Mouse (Mus musculus): ENCODE results near the gene Abat.
A peak's percentile ranks its signal among the peaks of the same experiment; 100 is the strongest.

Gene Abat

DNA sequence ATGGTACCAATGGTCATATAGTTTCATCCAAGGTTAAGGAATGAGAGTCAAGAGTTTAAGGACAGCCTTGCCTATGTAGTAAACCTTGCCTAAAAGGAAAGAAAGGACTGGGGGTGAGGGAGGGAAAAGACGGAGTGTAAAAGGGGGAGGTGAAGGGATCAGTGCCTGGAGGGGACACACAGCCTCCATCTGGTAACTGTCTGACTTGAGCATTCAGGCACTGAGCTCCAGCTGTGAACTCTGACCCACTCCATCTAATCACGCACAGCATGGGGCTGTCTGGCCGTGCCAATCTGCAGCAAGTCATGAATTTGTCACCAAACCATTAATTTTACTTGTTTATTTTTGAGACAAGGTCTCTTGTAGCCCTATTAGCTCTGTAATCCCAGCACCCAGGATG, 60.5 kb downstream of the Abat start:
- DNase-seq (ENCODE audit: inconsistent ontology term) = no peak

DNA sequence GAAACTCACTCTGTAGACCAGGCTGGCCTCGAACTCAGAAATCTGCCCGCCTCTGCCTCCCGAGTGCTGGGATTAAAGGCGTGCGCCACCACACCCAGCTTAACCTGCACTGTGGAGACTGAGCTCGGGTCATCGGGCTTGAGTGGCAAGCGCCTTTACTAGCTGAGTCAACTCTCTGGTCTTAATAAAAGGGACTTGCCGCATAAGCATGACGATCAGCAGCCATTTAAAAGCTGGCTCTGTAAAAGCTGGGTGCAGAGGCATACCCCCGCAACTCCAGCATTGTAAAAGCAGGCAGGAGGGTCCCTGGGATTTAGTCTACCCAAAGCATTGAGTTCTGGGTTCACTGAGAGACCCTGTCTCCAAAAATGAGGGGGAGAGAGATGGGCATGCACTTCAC, 61.1 kb downstream of the Abat start:
- no peak for DNase-seq (ENCODE audit: inconsistent ontology term)

DNA sequence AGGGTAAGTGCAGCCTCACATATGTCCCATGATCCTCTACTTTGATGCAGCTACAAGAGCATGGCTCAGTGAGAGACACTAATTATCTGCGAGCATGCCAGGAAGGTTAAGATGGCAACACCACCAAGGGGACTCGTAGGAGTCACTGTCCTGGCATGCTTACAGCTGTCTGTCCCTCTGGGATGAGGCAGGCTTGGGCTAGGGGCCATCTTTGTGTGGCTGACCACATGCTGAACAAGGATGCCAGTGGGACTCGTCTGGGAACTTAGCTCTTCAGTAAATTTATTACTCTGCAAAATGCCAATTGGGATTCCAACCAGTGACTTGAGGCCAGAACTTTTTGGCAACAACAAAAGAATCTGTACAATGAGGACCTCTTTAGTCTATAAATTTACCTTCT, 62.9 kb downstream of the Abat start:
- DNase-seq (ENCODE audit: inconsistent ontology term) = peak; percentile 89

DNA sequence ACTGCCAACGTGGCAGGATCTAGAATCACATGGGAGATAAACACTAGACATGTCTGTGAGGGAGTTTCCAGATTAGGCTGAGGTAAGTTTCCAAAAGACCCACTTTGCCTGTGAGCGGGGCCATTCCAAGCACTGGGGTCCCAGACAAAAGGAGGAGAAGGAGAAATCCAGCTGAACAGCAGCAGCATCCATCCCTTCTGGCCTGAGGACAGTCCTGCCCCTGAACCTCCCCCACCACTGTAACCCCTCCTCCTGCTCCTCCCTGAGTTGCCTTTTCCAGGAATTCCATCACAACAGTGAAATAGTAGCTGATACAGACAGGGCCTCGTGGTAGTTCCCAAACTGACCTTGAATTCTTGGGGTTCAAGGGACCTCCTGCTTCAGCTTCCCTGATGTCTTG, 63.7 kb downstream of the Abat start:
- no peak for DNase-seq (ENCODE audit: inconsistent ontology term)

DNA sequence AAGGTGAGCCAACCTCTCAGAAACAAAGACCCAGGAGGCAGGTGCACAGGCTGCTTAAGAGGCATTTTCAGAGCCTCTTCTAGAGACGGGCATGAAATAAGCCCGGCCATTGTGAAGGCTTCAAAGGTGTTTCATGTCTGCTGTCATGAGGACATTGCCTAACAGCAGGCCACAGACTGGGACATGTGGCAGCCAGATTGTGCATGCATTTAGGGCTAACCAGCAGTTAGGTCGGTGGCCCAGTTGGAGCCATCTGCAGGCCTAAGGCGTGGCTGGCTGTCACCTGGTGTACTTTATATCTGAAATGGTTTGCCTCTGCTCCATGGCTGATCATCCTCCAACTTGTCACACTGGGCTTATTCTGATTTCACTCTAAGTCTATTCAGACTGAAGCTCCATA, 65.1 kb downstream of the Abat start:
- DNase-seq (ENCODE audit: inconsistent ontology term) = no peak

DNA sequence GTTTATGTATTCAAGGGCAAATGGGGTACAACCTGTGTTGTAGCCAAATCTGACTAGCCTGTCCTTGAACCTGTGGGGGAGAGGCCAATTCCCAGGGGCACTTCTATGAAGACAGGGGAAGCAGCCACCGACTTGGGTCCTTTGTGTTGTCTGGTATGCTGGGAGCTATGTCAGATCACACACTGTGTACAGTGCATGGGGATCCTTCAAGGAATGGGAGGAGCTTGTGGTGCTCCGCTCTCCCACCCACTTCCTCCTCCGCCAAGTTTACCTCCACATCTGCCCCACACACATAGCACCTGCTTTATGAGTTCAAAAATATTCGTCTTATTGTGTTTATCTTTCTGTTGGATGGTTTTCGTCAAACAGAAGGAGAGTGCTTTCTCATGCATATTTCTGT, 66.3 kb downstream of the Abat start:
- DNase-seq (ENCODE audit: inconsistent ontology term) = no peak

DNA sequence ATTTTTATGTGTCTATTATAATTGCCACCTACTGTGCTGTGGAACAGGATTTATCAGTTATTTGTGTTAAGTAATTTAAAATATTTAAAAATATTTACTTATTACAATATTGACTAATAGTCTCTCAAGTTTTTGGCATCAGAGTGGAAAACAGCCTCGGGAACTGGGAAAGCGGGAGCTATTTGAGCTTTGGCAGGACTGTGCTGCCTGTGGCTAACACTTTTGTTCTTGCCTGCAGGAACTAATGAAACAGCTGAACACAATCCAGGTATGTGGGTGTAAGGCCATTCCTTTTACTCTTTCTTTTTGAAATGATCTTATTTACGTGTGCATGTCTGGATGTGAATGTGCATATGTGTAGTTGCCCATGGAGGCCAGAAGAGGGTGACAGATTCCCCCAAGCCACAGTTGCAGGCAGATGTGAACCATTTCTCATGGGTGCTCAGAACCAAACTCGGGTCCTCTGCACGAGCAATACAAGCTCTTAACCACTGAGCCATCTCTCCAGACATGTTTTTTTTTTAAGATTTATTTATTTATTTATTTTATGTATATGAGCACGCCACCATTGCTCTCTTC, 68.5 kb downstream of the Abat start:
- DNase-seq (ENCODE audit: inconsistent ontology term) = peak; percentile 60

DNA sequence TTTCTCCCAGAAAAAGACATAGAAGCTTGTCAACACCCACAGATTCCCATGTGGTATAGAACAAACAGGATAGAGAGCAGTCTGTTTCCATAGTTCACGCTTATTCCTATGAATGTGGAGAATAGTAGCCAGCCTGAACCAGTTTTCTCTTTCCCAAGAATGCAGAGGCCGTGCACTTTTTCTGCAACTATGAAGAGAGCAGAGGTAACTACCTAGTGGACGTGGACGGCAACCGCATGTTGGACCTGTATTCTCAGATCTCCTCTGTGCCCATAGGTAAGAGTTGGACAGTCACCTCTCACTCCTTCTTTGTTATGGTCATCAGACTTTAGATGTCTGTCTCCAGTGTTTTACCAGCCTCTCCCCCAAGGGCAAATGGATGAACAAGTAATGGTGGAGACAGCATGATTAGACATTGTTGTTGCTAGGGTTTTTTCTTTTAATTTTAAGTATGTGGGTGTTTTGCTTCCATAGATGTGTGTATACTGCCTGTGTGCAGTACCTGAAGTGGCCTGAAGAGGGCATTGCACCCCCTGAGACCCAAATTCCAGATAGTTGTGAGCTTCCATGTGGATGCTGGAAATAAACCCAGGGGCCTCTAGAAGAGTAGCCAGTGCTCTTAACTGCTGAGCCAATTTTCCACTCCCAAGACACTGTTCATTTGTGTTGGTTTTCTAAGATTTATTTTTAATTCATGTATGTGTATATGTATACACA, 69.5 kb downstream of the Abat start:
- no peak for DNase-seq (ENCODE audit: inconsistent ontology term)

DNA sequence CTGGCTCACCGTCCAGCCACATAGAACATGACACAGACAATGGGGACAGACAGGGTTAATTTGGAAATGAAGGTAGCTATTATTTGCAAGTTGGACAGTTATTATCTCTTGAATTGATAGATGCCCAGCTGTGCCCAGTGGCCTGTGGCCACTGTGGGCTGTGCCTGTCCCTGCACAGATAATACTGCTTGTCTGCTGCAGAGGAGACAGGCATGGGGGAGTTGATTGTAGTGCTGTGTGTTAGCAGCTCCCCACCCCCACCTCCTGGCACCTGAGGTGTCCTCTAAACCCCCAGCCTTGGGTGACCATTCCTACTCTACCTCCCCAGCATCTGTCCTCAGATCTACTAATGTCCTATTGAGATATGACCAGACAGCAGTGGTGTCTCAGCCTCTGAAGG, 71.0 kb downstream of the Abat start:
- no peak for DNase-seq (ENCODE audit: inconsistent ontology term)

DNA sequence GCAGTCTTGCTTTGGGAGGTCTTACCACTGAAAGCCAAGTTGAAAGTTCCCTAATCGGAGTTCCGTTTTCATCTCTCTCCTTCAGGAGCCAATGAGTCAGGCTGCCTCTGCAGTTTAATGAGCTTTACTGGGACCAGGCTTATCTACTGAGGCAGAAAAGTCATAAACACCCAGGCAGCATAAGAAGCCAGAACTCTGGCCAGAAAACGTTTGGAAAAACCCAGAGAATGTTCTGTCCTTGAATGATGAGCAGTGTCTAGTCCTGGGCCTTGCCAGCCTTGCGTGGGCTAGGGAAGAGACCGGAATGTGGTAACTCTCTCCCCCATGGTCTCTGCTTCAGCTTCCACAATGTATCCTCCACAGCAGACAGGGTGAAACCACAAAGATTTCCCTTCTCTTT, 71.8 kb downstream of the Abat start:
- peak; percentile 56 for DNase-seq (ENCODE audit: inconsistent ontology term)

DNA sequence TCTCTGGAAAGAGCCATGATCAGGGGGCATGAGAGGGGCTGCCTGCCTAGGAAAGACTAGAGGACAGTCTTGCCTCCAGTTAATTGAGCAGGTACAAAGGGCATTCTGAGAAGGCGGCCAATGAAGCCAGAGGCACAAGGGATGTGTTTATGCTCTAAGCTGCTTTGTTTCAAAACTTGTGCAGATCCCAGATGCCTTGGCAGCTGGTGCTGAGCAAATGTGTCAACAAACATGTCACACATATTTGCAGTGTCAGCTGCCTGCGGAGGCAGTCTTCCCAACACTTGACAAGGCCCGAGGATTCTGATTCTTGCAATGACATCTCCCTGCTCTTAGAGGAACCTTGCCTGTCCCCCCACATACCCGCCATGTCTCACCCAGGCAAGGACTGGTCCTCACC, 82.2 kb downstream of the Abat start:
- peak; percentile 66 for DNase-seq (ENCODE audit: inconsistent ontology term)

DNA sequence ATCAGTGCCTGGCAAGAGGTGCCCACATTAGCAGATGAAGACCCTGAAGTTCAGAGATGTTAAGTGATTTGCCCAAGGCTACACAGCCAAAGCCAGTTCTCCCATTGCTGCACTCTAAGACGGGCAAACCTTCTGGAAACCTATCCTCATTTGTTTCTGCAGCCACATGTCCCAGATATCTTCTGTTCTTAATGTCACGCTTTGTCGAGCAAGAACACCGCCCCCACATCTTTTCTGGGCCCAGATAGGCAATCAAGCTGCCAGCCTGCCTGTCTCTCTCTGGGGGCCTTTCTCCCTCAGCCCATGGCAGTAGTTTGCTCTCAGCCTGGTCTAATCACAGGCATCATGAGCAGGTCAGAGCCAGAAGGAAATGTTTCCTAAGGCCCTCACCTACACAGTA, 83.1 kb downstream of the Abat start:
- no peak for DNase-seq (ENCODE audit: inconsistent ontology term)

DNA sequence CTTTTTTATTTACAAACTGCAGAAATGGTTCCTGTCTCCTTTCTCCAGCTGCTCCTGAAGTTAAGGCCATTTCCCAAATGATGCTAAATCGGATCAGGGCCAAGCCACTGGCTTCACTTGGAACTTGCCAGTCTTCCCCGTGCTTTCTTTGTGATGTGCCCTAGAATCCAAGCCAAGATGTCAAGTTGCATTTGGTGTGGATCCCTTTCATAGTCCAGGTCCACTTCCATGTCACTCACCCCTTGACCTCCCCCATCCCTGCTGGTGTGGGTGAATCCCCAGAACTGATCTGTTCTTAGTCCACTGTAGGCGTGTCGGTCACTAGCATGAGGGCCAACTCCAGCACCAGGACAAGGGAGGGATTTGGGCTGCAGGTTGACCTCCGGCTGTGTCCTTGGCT, 84.3 kb downstream of the Abat start:
- peak; percentile 75 for DNase-seq (ENCODE audit: inconsistent ontology term)

DNA sequence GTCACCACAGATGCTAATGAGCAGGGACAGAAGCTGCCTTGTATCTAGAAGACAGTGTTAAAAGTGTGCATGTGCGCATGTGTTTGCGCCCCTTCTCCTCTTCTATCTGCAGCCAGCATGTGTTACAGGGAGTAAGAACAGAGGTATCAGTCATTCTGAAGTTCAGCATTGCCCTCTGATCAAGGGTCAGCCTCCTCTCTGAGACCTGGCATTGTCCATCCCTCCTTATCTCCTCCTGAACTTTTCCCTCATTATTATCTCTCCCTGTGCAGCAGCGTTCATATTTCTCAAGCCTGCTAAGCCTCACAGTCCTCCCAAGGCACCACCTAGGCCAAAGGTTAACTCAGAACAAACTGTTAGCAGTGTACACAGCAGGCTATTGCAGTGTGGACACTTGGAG, 90.6 kb downstream of the Abat start:
- DNase-seq (ENCODE audit: inconsistent ontology term) = no peak

DNA sequence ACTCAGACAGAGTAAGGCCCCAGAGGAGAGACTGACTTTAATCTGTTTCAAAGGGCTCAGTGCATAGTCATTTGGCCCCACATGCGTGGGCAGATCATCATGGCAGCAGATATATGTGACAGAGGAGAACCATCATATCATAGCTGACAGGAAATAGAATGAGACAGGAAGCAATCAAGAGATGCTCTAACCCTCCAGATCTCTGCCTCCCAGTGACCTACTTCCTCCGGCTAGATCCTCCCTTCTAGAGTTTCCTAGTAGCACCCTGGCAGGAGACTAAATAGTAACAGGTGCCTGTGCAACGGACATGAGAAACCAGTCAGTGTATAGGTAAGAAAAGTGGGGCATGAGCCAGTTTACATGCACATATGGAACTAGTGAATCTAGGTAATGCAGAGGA, 97.2 kb downstream of the Abat start:
- DNase-seq (ENCODE audit: inconsistent ontology term) = no peak

DNA sequence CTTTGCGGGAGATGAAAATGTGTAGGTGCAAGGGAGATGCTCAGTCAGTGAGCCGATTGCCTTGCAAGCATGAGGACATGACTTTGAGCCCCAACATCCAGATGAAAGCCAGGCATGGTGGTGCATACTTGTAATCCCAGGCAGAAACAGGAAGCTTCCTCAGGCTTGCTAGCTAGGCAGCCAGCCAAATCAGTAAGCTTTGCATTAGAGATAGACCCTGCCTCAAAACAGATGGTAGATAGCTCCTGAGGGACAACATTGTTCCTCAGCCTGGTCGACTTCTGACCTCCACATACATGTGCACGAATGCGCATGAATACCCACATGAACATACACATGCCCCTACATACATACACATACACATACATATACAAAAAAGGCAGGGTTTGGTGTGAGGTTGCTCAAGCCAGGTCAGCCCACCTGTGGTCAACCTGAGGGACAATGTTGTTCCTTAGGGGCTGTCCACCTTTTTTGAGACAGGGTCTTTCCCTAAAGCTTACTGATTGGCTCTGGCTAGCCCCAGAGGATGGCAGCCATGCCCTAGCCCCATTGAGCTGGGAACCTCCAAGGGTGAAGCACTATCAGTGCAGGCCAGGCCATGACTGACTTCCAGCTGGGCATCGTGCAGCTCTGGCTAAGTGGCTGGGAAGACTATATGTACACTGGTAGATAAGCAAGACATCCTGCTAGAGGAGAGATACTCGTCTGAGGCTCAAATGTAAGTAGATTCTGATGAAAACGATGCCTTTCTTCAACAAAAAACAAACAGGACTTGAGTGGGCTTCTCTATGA, 99.2 kb downstream of the Abat start:
- DNase-seq (ENCODE audit: inconsistent ontology term) = no peak

DNA sequence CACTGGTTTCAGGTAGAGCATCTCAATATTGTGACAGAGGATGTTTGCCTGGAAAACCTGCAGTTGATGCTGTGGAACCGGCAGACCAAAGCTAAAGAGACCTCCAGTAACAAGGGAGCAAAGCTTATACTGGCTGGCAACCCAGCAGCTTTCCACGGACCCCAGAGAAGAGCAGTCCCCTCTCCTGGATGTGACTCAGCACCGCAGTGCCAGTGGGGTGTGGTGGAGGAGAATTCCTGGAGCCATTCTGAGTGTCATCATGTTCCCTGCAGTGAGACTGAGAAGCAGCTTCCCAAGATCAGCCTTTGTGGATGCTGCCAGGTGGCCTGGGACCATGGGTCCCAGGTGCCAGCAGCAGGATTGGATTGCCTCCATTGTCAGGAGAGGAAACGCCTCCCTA, 99.8 kb downstream of the Abat start:
- DNase-seq (ENCODE audit: inconsistent ontology term) = no peak

DNA sequence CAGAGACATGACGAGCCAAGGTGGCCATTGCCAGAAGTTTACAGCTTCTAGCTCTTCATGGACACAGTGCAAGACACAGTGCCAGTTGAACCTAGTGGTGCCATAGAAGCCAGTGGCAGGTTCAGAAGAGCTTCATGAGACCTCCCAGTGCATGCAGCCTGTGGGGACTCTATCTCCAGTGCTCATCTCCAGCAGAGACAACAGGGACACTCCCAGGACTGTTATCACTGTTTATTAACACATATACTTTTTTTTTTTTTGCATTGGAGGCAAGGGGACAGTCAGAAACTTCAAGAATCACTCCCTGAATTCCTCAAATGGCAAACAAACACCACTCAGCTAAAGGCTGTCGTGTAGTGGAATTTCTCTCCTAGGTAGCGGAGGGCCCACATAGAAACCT, 100.2 kb downstream of the Abat start:
- no peak for DNase-seq (ENCODE audit: inconsistent ontology term)

DNA sequence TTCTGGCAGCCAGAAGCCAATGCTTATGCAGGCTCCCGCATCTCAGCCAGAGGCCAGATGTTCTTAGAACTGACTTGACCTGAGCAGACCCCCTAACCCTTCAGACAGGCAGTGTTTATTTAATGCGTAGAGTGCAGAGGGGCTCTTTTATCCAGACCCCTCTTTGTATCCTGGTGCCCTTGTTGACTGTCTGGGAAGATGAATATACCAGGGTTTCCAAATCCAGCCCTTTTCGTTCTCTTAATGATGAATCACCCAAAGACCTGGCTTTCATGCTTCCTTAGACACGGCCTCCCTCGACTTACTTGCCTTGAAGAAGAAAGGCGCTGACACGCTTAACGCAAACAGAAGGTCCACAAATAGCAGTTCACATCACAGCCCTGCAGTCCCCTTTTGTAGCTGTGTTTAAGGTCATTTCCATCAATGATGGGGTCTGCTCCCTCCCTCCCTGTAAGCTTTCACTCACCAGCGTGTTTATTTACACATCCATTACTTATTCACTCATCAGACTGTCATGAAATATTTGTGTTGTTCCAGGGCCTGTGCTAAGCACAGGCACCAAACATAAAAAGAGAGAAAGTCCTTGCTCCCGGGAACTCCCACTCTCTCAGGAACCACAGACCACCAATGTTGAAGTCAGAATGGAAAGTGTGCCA, 106.6 kb downstream of the Abat start:
- DNase-seq (ENCODE audit: inconsistent ontology term) = no peak

DNA sequence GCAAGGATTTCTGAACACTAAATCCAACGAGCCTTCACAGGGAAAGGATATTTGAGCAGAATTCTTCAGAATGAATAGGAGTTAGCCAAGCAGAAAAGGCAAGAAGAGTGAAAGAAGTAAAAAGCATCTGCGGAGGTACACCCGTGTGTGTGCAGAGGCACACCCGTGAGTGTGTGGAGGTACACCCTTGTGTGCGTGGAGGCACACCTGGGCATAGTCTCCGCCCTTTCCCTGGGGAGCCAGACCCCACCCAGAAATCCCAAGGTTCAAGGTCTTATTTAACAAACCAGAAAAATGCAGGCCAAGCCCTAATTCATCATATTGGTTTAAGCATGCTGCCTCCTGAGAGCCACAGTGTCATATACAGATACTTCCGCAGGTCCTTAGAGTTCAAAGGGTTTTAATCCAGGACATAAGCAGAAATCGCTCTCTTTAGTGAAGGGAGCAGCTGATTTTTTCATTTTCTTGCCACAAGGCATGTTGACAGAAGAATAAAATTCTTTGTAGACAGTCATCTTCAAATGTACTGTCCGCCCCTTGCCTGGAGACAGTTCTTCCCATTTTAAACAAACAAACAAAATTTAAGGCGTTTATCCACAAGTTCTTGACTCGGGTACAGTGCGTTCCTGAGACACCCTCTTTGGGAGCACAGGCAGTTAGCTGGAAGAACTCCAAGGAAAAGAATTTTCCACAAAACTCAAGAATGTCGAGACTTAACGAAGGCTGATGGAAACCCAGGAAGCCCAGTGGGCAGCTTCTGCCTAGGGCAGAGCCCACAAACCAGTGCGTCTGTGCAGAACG, 107.3 kb downstream of the Abat start:
- DNase-seq (ENCODE audit: inconsistent ontology term) = no peak

DNA sequence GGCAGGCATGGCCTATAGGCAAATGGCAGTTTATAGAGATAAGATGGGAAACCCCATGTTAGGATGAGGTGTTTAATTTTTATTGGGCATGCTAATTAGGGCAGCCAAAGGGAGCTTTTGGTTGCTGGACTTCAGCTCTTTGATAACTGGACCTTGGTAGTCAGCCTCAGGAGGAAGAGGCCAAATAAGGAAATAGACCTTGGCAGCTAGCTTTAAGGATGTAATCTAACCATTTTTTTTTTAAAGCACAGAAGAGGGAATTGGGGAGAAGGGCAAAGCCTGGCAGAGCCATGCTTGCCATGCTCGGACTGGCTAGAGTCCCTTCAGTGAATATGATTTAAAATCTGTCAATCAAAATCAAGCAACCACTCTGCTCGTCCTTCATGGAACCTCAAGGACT, 117.2 kb downstream of the Abat start:
- no peak for DNase-seq (ENCODE audit: inconsistent ontology term)

DNA sequence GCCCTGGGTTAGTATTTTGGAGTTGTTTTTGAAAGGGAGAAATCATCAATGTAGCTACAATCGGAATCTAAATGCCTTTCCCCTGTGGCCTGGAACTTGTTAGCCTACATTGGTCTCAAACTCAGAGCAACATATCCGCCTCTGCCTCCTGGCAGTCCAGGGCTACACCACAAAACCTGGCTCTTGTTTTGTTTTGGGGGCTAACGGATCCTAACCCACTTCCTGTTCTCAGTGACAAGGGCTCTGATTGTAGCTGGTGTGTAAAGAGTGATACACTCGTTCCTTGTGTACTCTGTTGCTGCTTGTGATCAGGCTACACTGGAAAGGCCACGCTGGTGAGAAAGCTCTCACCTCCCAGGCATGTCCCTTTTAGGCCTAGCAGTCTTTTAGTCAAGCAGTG, 118.2 kb downstream of the Abat start:
- DNase-seq (ENCODE audit: inconsistent ontology term) = no peak
